ENCODE assay signal across 8 mouse cellular contexts in genomic region chr9:96752603-96753114, GRCm38 (mm10). TPM values are rescaled to one million over a fixed set of nuclear protein-coding genes. Genes with fewer than 3 reads are reported as not detected.
A peak's percentile ranks its signal among the peaks of the same experiment; 100 is the strongest.
DNase-seq lines count a peak whose midpoint lies in the region; ATAC-seq and TF ChIP-seq lines count a peak whose summit lies in the region.

Gene Zbtb38, minus strand, starts transcription at chr9:96752831.

- H3K4me3 ChIP-seq in G1E (ENCODE audit: low read depth, low read length) = no peak within 1 kb of the TSS
- no peak within 1 kb of the TSS for H3K4me3 ChIP-seq in forebrain, postnatal 0 days (ENCODE audit: low read depth, low read length)
- peak within 1 kb of the TSS; percentile 36 for H3K4me3 ChIP-seq in lung, adult 2 months (replicated peaks; ENCODE audit: extremely low read depth, low read depth, low read length)

- H3K4me1 ChIP-seq in G1E (ENCODE audit: insufficient read depth, low read depth, low read length) = peaks cover 24% of the 10 kb centered on the region
- H3K4me1 ChIP-seq in forebrain, postnatal 0 days (ENCODE audit: insufficient read depth) = no peaks in the 10 kb centered on the region
- H3K4me1 ChIP-seq in lung, adult 2 months (ENCODE audit: control insufficient read depth, insufficient read depth, low read length) = peaks cover 5% of the 10 kb centered on the region

- TF ChIP-seq POLR2A in lung, adult 2 months (IDR thresholded peaks at IDR 0.05; ENCODE audit: borderline replicate concordance, extremely low read depth, low read depth, low read length) = peak; percentile 67; the same call in 1 of the 2 replicates

- WGBS in forebrain, postnatal 0 days = 53% methylated on average over 15 of the region's 15 CpGs
- 16% methylated on average over 15 of the region's 15 CpGs for WGBS in lung, adult 2 months

- no peak for ATAC-seq in G1E (ENCODE audit: extremely low read depth, insufficient number of reproducible peaks, low FRiP score, poor library complexity, severe bottlenecking)
- ATAC-seq in forebrain, postnatal 0 days = peak; percentile 75
- peak; percentile 16; the same call in 1 of the 2 replicates for ATAC-seq in neutrophil, adult 5-6 weeks (ENCODE audit: extremely low read depth, insufficient number of reproducible peaks, low FRiP score, poor library complexity, severe bottlenecking)

- intact Hi-C loops in heart, postnatal 36 days (cut with DNase I) = no loop called here

- H3K9me3 ChIP-seq in G1E (replicated peaks) = no peaks in the 10 kb centered on the region
- no peaks in the 10 kb centered on the region for H3K9me3 ChIP-seq in forebrain, postnatal 0 days (ENCODE audit: low read length)

- H3K9ac ChIP-seq in forebrain, postnatal 0 days = no peak within 1 kb of the TSS

- no peaks in the 10 kb centered on the region for H3K36me3 ChIP-seq in G1E (replicated peaks)
- H3K36me3 ChIP-seq in forebrain, postnatal 0 days (ENCODE audit: insufficient read depth) = no peaks in the 10 kb centered on the region

- TF ChIP-seq CTCF in G1E (IDR thresholded peaks at IDR 0.05; ENCODE audit: low read depth, low read length) = no peak
- TF ChIP-seq CTCF in forebrain, postnatal 0 days (IDR thresholded peaks at IDR 0.05; ENCODE audit: low read depth) = no peak
- TF ChIP-seq CTCF in lung, adult 2 months (IDR thresholded peaks at IDR 0.05; ENCODE audit: insufficient read depth, low read length) = no peak

- peaks cover 37% of the 10 kb centered on the region for H3K27me3 ChIP-seq in G1E (ENCODE audit: insufficient read depth, low read length)
- H3K27me3 ChIP-seq in forebrain, postnatal 0 days (ENCODE audit: insufficient read depth, low read length) = no peaks in the 10 kb centered on the region

- no peak for DNase-seq in G1E (ENCODE audit: low spot score)
- peak; percentile 53 to 62 for DNase-seq in cerebellum, adult 18-20 months
- peak; percentile 15 for DNase-seq in forebrain, postnatal 0 days
- peak; percentile 84 to 89 for DNase-seq in heart, postnatal 36 days
- DNase-seq in layer of hippocampus, adult 18-20 months (ENCODE audit: low spot score in 2 of 2) = peak in 1 of 2 experiments; percentile 76
- DNase-seq in lung, adult 2 months = peak; percentile 79
- no peak for DNase-seq in yolk sac, embryonic 10.5 days (ENCODE audit: low spot score)

- H3K4me2 ChIP-seq in forebrain, postnatal 0 days (ENCODE audit: low read depth) = no peak within 1 kb of the TSS

- H3K27ac ChIP-seq in forebrain, postnatal 0 days (ENCODE audit: low read depth, low read length) = no peak within 1 kb of the TSS

RNA-seq across cellular contexts. Expression of gene Zbtb38, which starts in this region (rescaled TPM):
- total RNA-seq in G1E (2014; fragmentation: Nextera tagmentation) = 38.2 and 50.9 TPM in 2 replicates
- 36.2 and 37.6 TPM in 2 replicates for total RNA-seq in G1E (2017)
- polyA plus RNA-seq in G1E (2012) = 2.9 and 3.7 TPM in 2 replicates
- total RNA-seq in forebrain, postnatal 0 days (2014; rRNA removed) = 57.6 and 68.3 TPM in 2 replicates
- polyA plus RNA-seq in forebrain, postnatal 0 days (2015; fragmentation: Nextera tagmentation; extraction: Ambion mirVana) = 31.8 and 44.2 TPM in 2 replicates
- 10 to 100 TPM; 39.1 to 39.8 TPM for total RNA-seq in heart, postnatal 36 days (2021)
- total RNA-seq in layer of hippocampus, adult 18-20 months (2021) = 10 to 100 TPM; 65.0 to 65.8 TPM
- 15.0 and 16.1 TPM in 2 replicates for polyA plus RNA-seq in lung, adult 2 months (2012; rRNA removed)
- total RNA-seq in neutrophil, adult 5-6 weeks (2017) = 31.0 and 31.3 TPM in 2 replicates

Comparison
In these comparisons a context has a peak if more than half of its experiments do, and no peak if none do; other contexts are left out.
1. DNase-seq: peak in cerebellum, adult 18-20 months (2 of 2), forebrain, postnatal 0 days (single experiment), heart, postnatal 36 days (2 of 2) and lung, adult 2 months (single experiment); none in G1E (single experiment) and yolk sac, embryonic 10.5 days (single experiment).